Mouse (Mus musculus) hindbrain, embryonic 13.5 days (tissue): ENCODE measurements at regions not wholly inside any gene's neighbourhood (a gene's known extent, or its start where the extent isn't known, plus 50 kb on each side); places are given as distances from the start of the nearest gene placed in this dataset.

Source experiments
- ATAC-seq: fragments of 200-750 bp; cut with Nextera tagmentation; 2 replicates; pipeline ENCODE4 v1.8.0; 2017; ENCODE audit warnings: moderate TSS enrichment; ENCODE audit not compliant: low FRiP score
- H3K27ac ChIP-seq: fragments of 300-500 bp; sonication (generic); 2 replicates; pipeline ENCODE4 v1.5.1; 2015; ENCODE audit warnings: inconsistent platforms, mild to moderate bottlenecking, moderate library complexity
- H3K27me3 ChIP-seq: fragments of 300-500 bp; sonication (generic); 2 replicates; pipeline ENCODE4 v1.6.1; 2015; ENCODE audit warnings: mild to moderate bottlenecking, inconsistent platforms
- H3K36me3 ChIP-seq: fragments of 300-500 bp; sonication (generic); 2 replicates; pipeline ENCODE4 v1.6.1; 2015; ENCODE audit warnings: mild to moderate bottlenecking, inconsistent platforms
- H3K4me1 ChIP-seq: fragments of 300-500 bp; sonication (generic); replicated peaks from 2 replicates; pipeline ENCODE4 v1.6.1; 2015; ENCODE audit warnings: inconsistent platforms
- H3K4me2 ChIP-seq: fragments of 300-500 bp; sonication (generic); 2 replicates; pipeline ENCODE4 v1.6.1; 2015; ENCODE audit warnings: inconsistent platforms, mild to moderate bottlenecking, moderate library complexity
- H3K4me3 ChIP-seq: fragments of 300-500 bp; sonication (generic); 2 replicates; pipeline ENCODE4 v1.5.1; 2015; ENCODE audit warnings: mild to moderate bottlenecking, inconsistent platforms
- H3K9ac ChIP-seq: fragments of 300-500 bp; sonication (generic); 2 replicates; pipeline ENCODE4 v1.6.1; 2015; ENCODE audit warnings: mild to moderate bottlenecking, inconsistent platforms
- H3K9me3 ChIP-seq: fragments of 300-500 bp; sonication (generic); 2 replicates; pipeline ENCODE4 v1.6.1; 2016; ENCODE audit warnings: inconsistent platforms
- WGBS: fragments of 180-500 bp; shearing (Covaris S2); methylation state at CpG from one replicate; pipeline ENCODE4 v1.1.7; 2015; 5-methylcytosine and 5-hydroxymethylcytosine counted together

- peak; percentile 28; the same call in 1 of the 2 replicates for ATAC-seq
- Histone ChIP-seq H3K27me3 (no peaks in the 10 kb centered on the region), H3K9ac (no peak overlapping the region), H3K9me3 (no peaks in the 10 kb centered on the region), H3K4me2 (no peak overlapping the region), H3K4me3 (no peak overlapping the region), H3K36me3 (no peaks in the 10 kb centered on the region), H3K4me1 (no peaks in the 10 kb centered on the region), H3K27ac (no peak overlapping the region)
- WGBS, result 85% methylated on average over 2 of the region's 2 CpGs
These were observed 812.5 kb downstream of the Phf3 start for GRCm38 (mm10) chr1:30061242-30061641.

GRCm38 (mm10) chr1:30060806-30061205 lies 812.9 kb downstream of the Phf3 start:
- peak; percentile 84 for ATAC-seq
- Histone ChIP-seq H3K4me3 (no peak overlapping the region), H3K9ac (no peak overlapping the region), H3K9me3 (no peaks in the 10 kb centered on the region), H3K36me3 (no peaks in the 10 kb centered on the region), H3K27me3 (no peaks in the 10 kb centered on the region), H3K4me1 (no peaks in the 10 kb centered on the region), H3K4me2 (no peak overlapping the region), H3K27ac (no peak overlapping the region)
- 18% methylated on average over 1 of the region's 1 CpGs for WGBS

DNA sequence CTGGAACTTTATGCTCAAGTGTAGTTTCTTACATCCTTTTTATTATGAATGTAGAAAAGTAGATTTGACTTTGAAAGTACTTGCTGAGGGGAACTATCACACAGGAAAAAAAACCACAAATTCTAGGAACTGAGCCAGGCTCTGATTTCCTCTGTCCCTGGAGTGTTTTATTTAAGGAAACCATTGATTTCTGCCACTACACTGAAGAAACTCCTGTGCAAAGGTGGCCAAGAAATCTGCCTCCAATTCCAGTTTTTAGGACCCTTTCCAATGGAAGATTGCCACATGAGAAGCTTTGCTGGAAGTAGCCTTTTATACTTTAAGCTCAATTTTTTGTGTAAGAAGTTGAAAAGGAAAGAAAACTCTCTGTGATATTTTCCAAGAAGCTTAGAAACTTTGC lies 856.1 kb downstream of the Phf3 start:
- H3K36me3 ChIP-seq, result no peaks in the 10 kb centered on the region
- no peak for ATAC-seq
- H3K4me3 ChIP-seq, result no peak overlapping the region
- H3K9ac ChIP-seq, result no peak overlapping the region
- H3K27me3 ChIP-seq, result no peaks in the 10 kb centered on the region
- no peaks in the 10 kb centered on the region for H3K4me1 ChIP-seq
- no peak overlapping the region for H3K4me2 ChIP-seq
- H3K9me3 ChIP-seq, result no peaks in the 10 kb centered on the region
- H3K27ac ChIP-seq, result no peak overlapping the region

DNA sequence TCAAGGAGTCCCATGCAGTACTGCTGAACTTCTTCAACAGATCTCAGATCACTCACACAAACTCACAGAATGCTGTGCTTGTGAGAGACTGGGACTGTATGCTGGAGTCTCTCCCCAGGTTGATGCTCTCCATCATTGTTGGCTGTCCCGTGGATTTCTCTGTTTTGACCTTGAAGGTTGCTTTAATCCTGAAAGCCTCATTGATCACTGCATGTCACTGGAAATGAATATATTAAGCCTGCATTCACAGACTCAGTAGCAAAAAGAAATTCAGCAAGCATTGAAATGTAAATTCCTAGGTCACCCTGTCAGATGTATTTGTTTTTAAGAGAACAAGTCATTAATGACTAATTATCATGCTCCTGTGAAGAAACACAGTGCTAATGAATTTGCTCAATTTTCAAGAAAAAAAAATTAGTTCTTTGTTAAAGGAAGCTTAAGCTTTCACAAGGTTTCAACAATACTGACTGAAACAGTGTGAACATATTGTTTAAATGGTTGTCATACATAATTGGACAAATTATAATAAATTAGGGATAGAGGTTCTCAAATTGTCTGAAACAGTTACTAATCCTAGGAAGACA lies 864.9 kb downstream of the Phf3 start:
- Histone ChIP-seq H3K9ac (no peak overlapping the region), H3K4me3 (no peak overlapping the region), H3K4me2 (no peak overlapping the region), H3K27ac (no peak overlapping the region), H3K9me3 (no peaks in the 10 kb centered on the region), H3K36me3 (no peaks in the 10 kb centered on the region), H3K4me1 (no peaks in the 10 kb centered on the region), H3K27me3 (no peaks in the 10 kb centered on the region)
- ATAC-seq, result no peak; the same call in 1 of the 2 replicates
- WGBS, result 7% methylated on average over 1 of the region's 1 CpGs
